Mouse (Mus musculus) cerebellum, postnatal 10 days (tissue): ENCODE results near the gene Olfr357.

Experiments used
- DNase-seq, 2 experiments: peaks; one replicate each; pipeline ENCODE4 v3.0.0; 2021; ENCODE audit warnings: mixed read lengths in 2 of 2

Olfr357 gene

GRCm38 (mm10) chr2:36993527-36993926 lies at the start of gene Olfr357:
Olfr357 (plus strand) TSS chr2:36993827.
- no peak for DNase-seq

- peak; percentile 1 to 2 for DNase-seq
Measured at GRCm38 (mm10) chr2:36997030-36997429, 3.4 kb downstream of the Olfr357 start.

GRCm38 (mm10) chr2:37009235-37009634 lies 15.6 kb downstream of the Olfr357 start, which contains the start of gene Olfr358:
Olfr358 (minus strand) TSS chr2:37009335.
- DNase-seq: no peak
